Mouse (Mus musculus): Measurements from ENCODE around the gene Fbxl17.

Gene Fbxl17

DNA sequence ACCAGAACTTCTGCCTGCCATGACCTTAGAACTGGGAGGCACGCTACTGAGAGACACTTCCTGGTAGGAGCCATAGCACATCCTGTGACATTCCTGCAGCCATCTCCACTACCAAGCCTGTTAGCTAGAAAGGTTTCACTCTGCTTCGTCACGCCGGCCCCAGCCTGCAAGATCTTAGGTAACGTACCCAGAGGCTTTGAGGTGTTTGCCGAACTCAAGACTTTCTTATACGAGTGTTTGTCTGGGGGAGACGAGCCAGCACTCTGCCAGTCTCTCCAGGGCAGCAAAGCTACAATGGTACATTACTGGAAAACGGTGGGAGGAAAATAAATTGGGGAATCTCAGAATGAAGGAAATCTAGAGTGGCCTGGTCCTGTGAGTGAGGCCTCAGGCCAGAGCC, 292.1 kb downstream of the Fbxl17 start:
- DNase-seq: no peak

DNA sequence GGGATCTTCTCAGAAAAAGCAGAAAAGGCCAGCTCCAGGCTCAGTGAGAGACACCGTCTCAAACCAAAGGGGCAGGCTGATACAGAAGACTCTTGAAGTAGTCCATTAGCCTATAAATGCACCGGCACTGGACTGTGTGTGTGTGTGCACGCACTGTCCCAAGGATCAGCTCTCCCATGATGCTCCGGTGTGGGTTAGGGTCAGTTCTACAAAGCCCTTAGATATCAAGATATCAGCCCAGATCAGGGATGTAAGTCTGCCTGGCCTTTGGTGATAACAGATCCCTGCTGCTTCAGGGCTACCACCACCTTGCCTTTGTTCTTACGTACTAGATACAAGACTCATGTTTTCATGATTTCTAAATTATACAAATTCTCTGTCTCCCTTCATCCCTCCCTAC, 294.5 kb downstream of the Fbxl17 start:
- no peak for DNase-seq

DNA sequence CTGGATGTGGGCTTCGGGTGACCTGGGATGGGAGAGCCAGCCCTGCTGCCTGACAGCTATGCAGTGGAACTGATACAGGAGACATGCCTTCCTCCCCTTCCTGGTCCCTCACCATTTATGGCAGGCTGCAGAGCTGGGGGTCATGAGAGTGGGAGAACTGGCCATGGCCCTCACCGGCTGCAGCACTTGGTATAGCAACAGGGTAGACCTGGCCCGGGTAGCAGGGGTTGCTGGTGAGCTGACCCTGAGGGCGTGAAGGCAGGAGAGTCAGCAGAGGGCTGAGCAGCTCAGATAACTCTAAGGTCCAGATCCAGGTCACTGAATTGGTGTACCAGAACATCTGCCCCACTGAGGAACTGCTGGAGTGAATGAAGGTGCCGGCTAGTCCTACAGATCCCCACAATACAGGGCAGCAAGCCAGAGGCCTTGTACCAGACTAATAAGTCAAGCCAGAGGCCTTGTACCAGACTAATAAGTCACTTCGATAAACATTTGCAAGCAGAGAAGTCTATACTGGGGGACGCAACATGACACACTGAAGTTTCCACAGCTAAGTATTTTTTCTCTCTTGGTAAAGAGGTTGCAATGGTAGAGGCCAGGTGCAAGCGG, 296.1 kb downstream of the Fbxl17 start:
- no peak for DNase-seq

DNA sequence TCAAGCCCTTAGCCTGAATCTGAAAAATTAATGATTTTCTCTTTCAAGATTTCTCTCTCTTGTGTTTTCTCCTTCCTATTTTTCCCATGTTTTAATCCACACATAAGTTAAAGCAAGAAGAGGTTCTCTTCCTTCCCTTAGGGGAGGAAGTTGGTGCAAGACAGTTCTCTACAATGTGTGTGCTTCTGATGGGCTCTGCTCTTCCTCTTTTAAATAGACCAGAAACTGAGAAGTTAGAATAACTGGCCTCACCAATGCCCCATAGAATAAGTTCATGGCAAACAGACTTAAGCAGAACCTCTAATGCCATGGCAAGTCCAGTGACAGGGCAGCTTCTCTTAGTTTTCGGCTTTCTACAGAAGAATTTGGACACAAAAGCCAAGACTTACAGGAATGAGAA, 301.1 kb downstream of the Fbxl17 start:
- no peak for DNase-seq

GRCm38 (mm10) chr17:63195496-63195895, 304.3 kb downstream of the Fbxl17 start:
- DNase-seq: no peak

DNA sequence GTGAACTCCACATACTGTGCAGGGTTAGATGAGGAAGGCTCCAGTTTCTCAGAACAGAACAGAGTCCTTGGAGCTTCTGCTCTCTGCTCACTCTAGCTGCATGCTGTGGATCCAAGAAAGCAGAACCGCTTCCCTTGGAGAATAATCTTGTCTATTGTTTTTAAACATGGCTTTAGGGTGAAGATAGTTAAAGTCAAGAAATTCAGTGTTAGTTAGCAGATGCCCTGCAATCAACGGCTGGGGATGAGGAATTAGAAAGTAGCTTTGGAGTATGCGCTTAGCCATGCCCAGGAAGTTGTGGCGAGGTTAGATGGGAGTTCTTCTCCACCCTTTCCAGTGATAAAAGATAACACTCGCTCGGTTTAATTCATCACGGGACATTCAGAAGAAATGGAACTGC, 306.6 kb downstream of the Fbxl17 start:
- DNase-seq: no peak

GRCm38 (mm10) chr17:63191345-63191744, 308.5 kb downstream of the Fbxl17 start:
- no peak for DNase-seq

DNA sequence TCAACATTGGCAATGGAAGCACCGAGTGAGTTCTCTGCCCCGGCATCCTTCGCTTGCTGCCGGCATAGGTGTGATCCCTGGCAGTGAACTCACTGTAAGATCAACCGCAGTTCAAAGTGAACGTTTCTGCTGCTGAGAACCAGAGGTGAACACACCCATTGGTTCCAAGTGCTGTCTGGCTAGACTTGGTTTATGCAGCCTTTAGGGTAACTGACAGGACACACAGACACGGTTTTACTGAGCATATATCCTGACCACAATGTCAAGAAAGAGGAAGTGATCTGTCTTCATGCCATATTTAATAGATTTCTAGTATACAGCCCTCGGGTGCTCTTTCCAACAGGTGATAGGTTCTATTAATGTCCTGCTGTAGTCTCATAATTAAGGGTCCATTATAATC, 310.5 kb downstream of the Fbxl17 start:
- DNase-seq: no peak

DNA sequence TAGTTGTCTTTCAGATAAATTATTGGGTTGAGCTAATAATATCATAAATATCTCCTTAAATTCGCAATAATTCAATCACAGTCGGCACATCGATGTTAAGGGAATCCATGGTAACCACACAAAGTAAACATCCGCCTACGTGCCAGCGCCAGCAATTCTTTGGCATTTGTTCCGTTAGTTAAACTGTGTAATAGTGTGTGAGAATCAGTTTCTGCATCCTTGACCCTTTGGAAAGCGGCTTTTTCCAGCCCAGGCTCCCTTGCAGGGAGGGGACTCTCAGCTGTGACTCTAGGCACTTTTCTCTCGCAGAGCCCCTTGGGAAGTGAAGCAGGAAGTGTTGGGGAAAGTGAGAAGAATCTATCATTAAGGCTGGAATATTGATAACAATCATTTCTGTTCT, 314.3 kb downstream of the Fbxl17 start:
- DNase-seq: no peak

DNA sequence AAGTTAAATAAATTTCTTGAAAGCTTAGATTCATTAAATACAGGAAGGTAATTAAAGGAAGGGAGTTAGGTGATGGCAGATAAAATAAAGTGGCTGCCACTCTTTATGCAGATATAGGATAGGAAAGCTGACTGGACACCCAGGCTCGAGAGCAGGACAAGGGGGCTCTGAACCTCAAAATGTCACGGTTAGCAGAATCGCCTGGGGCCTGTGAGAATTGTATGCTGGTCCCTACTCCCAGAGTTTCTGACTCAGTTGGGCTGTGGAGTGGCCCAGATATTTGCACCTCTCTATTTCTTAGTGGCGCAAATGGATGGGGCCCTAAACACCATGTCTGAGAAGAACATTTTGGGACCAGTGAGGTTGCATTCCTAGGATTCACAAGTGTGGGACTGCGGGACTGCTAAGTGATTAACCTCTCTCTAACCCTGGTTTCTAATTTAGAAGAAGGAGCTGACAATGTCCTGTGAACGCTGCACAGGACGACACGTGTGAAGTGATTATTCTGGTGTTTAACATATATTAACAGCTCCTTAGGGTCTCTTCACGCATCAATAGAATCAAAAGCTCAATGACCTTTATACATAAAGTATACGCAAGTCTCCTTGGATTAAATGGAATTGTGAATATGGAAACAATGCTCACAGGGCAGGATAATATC, 314.8 kb downstream of the Fbxl17 start:
- DNase-seq: no peak

DNA sequence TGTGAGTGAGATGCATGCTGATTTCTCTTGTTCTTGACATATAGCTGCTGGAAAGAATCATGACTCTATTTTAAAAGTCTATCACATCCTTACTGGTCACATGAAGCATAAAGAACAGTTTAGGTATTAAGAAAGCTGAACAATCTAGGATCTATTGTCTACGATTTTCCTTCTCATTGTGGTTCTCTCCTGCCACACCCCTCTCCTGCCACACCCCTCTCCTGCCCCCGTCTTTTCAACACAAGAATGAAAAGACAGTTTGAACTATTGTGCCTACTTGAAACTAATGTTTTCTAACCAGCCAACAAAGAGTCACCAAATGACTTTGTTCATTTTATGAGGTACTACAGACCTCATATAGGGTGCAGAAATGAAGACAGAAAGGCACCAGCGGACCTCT, 316.4 kb downstream of the Fbxl17 start:
- DNase-seq: no peak

- DNase-seq: no peak
These were observed 318.2 kb downstream of the Fbxl17 start for GRCm38 (mm10) chr17:63181661-63182060.

GRCm38 (mm10) chr17:63180042-63180441, 319.8 kb downstream of the Fbxl17 start:
- DNase-seq: no peak

- no peak for DNase-seq
These were observed 321.5 kb downstream of the Fbxl17 start for GRCm38 (mm10) chr17:63178331-63178730.

GRCm38 (mm10) chr17:63176411-63176810, 323.4 kb downstream of the Fbxl17 start:
- no peak for DNase-seq

DNA sequence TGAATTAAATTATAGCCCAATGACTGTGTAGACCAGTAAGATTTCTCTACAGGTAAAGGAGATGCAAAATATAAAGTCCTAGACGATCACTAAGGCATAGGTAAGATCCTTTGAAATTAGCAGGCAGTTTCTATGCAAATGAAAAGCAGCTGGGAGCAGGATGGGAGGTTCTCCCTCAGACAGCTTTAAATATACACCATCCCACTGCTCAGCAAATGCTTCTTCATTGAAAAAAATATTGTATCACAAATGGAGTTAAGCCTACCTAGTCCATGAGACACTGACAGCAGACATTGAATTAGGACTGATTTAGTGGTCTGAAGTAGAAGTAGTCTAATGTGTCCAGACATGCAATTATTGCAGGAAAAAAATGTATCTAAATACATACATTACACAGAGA, 327.1 kb downstream of the Fbxl17 start:
- no peak for DNase-seq

DNA sequence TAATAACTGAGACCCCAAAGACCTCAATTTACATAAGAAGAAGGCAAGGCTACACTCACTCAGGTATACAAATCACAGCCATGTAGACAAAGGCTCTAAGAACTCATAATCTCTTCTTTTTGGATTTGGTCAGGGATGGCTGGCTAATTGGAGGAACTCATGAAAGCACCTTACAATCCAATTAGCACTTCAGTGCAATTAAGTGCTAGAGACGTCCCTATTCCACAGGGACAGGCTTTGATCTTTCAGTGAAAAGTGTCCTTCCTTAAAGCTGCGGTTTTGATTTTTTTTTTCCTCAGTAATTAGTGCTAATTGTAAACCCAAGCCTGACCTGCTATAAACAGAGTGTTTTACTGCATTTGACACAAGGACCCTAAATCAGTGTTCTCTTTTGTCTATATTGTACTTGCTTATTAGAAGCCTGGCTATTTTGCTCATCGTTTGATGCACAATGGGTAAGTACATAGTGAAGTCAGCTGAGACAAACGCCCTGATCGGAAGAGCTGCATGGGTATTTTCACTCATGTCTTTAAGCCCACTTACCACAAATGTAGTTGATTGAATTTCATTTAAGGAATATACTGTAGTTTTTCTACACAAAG, 327.8 kb downstream of the Fbxl17 start:
- no peak for DNase-seq

- no peak for DNase-seq
These were observed 328.6 kb downstream of the Fbxl17 start for GRCm38 (mm10) chr17:63171264-63171663.

- DNase-seq: no peak
These were observed 331.6 kb downstream of the Fbxl17 start for GRCm38 (mm10) chr17:63168019-63168788.

- DNase-seq: no peak
These were observed 332.6 kb downstream of the Fbxl17 start for GRCm38 (mm10) chr17:63167248-63167647.

- DNase-seq: no peak
These were observed 333.1 kb downstream of the Fbxl17 start for GRCm38 (mm10) chr17:63166692-63167091.

GRCm38 (mm10) chr17:63165847-63166246, 334.0 kb downstream of the Fbxl17 start:
- peak; percentile 77 to 79 for DNase-seq

DNA sequence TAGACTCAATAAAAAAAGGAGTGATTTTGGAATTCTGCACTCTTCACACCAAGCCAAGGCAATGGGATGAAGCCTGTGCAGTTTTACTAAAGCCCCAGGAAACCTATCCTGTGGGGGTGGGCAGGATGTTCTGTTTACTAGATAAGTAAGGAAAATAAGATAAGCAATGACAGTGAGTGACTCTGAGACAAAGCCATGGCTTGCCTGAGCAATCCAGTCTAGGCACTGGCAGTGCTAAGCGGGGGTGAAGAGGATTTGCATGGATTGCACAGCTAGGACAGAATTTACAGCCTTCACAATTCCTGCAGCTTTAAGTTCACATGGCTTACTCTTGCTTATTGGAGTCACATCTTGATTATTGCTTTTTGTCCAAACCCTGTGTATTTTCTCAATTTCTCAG, 335.5 kb downstream of the Fbxl17 start:
- DNase-seq: no peak

GRCm38 (mm10) chr17:63161953-63162352, 337.9 kb downstream of the Fbxl17 start:
- no peak for DNase-seq
